Mouse (Mus musculus) forebrain, embryonic 10.5 days (tissue): ENCODE results near the gene Dnajb13. TPM values are rescaled to one million over a fixed set of nuclear protein-coding genes. Genes with fewer than 3 reads are reported as not detected.

Experiments
- DNase-seq: peaks from one replicate; pipeline ENCODE4 v3.0.0-alpha.2; 2017; ENCODE audit warnings: low spot score; ENCODE audit errors: extremely low spot score
- H3K27ac ChIP-seq: fragments of 300-500 bp; sonication (generic); 2 replicates; pipeline ENCODE4 v1.5.1; 2016; ENCODE audit warnings: mild to moderate bottlenecking
- H3K27me3 ChIP-seq: fragments of 300-500 bp; sonication (generic); 2 replicates; pipeline ENCODE4 v1.6.1; 2016; ENCODE audit warnings: mild to moderate bottlenecking; ENCODE audit not compliant: poor library complexity, severe bottlenecking
- H3K36me3 ChIP-seq: fragments of 300-500 bp; sonication (generic); replicated peaks from 2 replicates; pipeline ENCODE4 v1.6.1; 2016; ENCODE audit warnings: mild to moderate bottlenecking, moderate library complexity
- H3K4me1 ChIP-seq: fragments of 300-500 bp; sonication (generic); 2 replicates; pipeline ENCODE4 v1.6.1; 2016
- H3K4me3 ChIP-seq: fragments of 300-500 bp; sonication (generic); 2 replicates; pipeline ENCODE4 v1.5.1; 2016; ENCODE audit warnings: mild to moderate bottlenecking, moderate library complexity
- H3K9me3 ChIP-seq: fragments of 300-500 bp; sonication (generic); 2 replicates; pipeline ENCODE4 v1.6.1; 2016; ENCODE audit warnings: mild to moderate bottlenecking, moderate library complexity
- WGBS: fragments of 180-500 bp; shearing (Covaris S2); methylation state at CpG from one replicate; pipeline ENCODE4 v1.1.7; 2016; 5-methylcytosine and 5-hydroxymethylcytosine counted together
- polyA plus RNA-seq: library from polyadenylated mRNA; unstranded; fragments of >200 nt; fragmentation: Nextera tagmentation; extraction: Ambion mirVana; gene quantifications from 2 replicates; pipeline ENCODE4 v1.2.1, GENCODE M21; 2016

Dnajb13 gene
- polyA plus RNA-seq, 1 experiment from 2014 or later = 0.26 TPM

DNA sequence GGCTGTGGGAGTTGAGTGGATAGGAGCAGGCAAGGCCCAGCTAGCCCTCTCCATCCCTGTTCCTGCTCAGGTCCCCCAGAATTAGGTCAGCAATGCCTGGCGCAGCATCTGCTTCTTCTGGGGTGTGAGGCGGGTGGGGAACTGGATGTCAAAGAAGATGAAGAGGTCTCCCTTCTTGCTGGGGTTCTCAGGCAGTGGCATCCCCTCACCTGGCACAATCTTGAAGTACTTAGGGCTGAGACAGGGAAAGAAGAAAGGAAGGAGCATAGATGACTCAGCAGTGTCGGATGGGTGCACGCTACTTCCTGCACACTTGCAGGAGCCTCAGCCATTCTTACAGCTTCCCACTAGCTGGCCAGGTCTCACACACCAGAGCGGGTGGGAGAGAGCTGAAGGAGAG is 11.7 kb downstream of the Dnajb13 start:
- 94% methylated on average over 5 of the region's 5 CpGs for WGBS
- Histone ChIP-seq H3K27ac (no peak overlapping the region), H3K9me3 (no peaks in the 10 kb centered on the region), H3K4me1 (peaks cover 5% of the 10 kb centered on the region), H3K36me3 (peaks cover 17% of the 10 kb centered on the region), H3K27me3 (no peaks in the 10 kb centered on the region), H3K4me3 (no peak overlapping the region)
- DNase-seq = no peak

DNA sequence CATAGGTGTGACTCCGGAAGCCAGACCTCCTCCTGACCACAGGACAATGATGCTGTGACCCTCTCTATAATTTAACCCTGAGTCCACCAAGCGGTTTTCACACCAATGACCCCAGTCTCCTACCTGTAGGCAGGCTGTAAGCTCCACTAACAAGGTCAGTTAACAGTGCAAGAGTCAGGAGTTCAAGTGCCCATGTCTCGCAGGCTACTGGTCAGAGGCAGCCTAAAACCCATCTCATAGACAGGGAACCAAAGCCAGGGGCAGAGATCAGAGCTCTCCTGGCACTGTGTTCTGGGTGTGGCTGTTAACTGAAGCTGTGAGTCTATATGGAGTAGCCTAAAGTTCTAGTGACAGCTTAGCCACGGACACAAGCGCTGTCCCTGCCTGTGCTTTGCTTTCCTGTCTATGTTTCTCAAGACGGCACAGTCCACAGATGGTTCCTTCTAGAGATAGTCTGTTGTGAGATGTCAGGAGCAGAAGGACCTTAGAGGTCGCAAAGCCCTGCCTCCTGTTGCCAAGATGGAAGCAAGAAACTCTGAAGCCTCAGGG is 12.3 kb downstream of the Dnajb13 start:
- Histone ChIP-seq H3K36me3 (peaks cover 23% of the 10 kb centered on the region), H3K4me3 (no peak overlapping the region), H3K27ac (no peak overlapping the region), H3K4me1 (peaks cover 5% of the 10 kb centered on the region), H3K27me3 (no peaks in the 10 kb centered on the region), H3K9me3 (no peaks in the 10 kb centered on the region)
- WGBS = 88% methylated on average over 7 of the region's 7 CpGs
- no peak for DNase-seq

DNA sequence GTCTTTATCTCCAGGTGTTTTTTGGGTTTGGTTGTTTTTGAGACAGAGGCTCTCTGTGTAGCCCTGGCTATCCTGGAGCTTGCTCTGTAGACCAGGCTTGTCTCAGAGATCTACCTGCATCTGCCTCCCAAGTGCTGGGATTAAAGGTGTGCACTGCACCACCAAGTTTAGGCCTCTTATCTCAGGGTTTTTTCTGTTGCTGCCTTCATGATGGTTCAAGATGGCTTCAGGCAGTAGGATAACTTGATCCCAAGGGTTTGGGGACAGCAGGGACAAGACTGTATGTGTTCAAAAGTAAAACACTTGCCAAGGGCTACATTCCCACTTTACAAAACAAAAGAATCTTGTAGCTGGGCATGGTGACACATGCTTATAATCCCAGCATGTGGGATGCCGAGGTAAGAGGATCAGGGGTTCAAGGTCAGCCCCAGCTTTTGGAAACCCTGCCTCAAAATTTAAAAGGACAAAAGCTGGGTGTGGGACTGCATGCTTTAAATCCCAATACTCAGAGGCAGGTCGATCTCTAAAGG is 12.9 kb downstream of the Dnajb13 start:
- no peak overlapping the region for H3K4me3 ChIP-seq
- no peaks in the 10 kb centered on the region for H3K9me3 ChIP-seq
- peaks cover 28% of the 10 kb centered on the region for H3K36me3 ChIP-seq
- no peak for DNase-seq
- 72% methylated on average over 2 of the region's 2 CpGs for WGBS
- H3K27ac ChIP-seq = no peak overlapping the region
- no peaks in the 10 kb centered on the region for H3K27me3 ChIP-seq
- peaks cover 6% of the 10 kb centered on the region for H3K4me1 ChIP-seq

DNA sequence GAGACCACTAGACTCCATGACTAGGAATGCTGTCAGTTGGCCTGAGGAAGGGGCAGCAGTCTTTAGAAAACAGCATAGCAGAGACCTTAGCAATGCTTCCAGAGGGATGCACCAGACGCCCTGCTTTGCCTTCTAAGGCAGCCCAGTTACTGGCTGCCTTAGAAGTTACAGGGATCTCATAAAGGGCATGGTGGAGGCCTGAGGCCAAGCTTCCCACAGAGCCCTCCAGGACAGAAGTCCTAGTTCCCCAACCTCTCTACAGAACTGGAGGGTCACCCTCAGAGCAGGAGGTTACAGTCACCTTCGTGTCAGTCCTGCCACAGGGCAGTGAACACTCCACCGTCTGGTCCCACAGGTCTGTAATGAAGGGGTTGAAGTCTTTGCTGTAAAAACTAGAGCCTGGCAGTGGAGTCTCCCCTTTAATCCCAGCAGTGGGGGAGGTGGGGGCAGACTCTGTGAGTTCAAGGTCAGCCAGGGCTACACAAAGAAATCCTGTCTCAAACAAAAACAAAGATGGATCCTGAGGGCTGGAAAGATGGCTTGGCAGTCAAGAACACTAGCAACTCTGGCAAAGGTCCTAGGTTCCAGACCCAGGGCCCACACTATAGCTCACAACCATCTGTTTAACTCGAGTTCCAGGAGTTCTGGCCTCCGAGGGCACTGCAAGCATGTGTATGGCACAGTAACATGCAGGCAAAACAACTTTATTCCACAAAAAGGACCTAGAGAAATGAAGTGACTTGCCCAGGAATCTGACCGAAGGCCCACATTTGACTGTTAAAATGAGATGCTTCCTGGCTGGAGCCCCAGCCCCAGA is 13.5 kb downstream of the Dnajb13 start:
- Histone ChIP-seq H3K9me3 (no peaks in the 10 kb centered on the region), H3K4me3 (no peak overlapping the region), H3K27me3 (no peaks in the 10 kb centered on the region), H3K36me3 (peaks cover 32% of the 10 kb centered on the region), H3K4me1 (peaks cover 12% of the 10 kb centered on the region), H3K27ac (no peak overlapping the region)
- 78% methylated on average over 6 of the region's 6 CpGs for WGBS
- no peak for DNase-seq

DNA sequence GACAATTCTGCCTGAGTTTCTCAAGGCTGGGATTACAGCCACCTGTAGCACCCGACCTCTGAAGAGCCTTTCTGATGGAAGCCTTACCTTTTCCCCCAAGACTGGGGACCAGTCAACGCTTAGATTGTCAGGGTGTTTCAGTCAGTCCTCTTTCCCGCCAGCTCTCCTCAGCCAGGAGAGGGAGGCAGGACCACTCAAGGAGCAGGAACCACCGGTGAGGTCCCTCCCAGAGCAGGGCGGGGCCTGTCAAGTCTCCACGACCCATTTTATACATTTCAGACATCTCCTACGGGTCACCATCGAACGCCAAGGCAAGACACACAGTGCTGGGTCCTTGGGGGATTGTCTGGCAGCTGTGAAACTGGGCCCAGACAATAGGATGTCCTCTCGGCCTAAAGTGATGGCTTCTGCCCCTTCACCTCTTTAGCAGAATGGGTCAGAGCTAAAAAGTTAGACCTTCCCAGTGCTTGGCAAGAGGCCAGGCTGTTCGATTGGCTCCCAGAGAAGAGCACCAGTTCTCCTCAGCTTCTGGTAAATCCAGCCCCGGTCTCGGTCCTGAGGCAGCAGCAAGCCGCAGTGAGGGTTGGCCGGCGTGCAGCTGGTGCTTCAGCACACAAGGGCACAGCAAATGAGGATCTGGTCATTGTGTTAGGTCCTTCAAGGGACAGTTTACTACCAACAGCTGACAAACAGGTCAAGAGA is 14.3 kb downstream of the Dnajb13 start:
- Histone ChIP-seq H3K27me3 (no peaks in the 10 kb centered on the region), H3K4me1 (peaks cover 20% of the 10 kb centered on the region), H3K4me3 (no peak overlapping the region), H3K36me3 (peaks cover 32% of the 10 kb centered on the region), H3K9me3 (no peaks in the 10 kb centered on the region), H3K27ac (no peak overlapping the region)
- WGBS = 82% methylated on average over 16 of the region's 16 CpGs
- no peak for DNase-seq

DNA sequence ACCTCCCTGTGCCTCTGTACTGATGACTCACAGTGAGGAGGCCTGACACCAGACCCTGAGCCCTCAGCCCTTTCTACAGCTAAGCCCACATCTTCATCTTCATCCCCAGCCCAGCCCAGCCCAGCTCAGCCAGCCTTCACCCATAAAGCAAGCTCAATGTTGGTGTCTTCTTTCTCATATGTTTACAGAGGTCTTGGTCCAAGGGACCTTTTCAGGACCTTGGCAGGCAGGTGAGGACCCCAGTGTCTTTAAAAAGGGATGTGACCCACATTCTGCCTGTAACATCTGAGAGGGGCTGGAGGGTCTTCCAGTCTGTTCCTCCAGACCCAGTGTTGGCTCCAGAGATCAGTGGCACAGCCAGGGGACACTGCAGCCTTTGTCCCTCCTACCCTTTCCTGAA is 15.3 kb downstream of the Dnajb13 start:
- Histone ChIP-seq H3K4me1 (peaks cover 30% of the 10 kb centered on the region), H3K4me3 (no peak overlapping the region), H3K9me3 (no peaks in the 10 kb centered on the region), H3K36me3 (peaks cover 32% of the 10 kb centered on the region), H3K27ac (no peak overlapping the region), H3K27me3 (peaks cover 7% of the 10 kb centered on the region; the same call in 1 of the 2 replicates)
- no peak for DNase-seq

DNA sequence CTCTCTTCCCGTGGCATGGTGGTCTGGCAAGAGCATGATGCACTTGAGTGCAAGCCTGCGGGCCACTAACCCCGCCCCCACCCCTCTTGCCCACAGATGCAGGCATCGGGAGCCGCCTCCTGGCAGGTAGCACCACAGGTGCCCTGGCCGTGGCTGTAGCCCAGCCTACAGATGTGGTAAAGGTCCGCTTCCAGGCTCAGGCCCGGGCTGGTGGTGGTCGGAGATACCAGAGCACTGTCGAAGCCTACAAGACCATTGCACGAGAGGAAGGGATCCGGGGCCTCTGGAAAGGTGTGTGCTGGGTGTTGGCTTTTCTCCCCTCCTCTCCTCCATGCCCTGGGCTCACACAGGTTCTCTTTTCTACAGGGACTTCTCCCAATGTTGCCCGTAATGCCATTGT is 16.8 kb downstream of the Dnajb13 start:
- peaks cover 22% of the 10 kb centered on the region for H3K27me3 ChIP-seq
- H3K27ac ChIP-seq = no peak overlapping the region
- no peak for DNase-seq
- peaks cover 45% of the 10 kb centered on the region for H3K4me1 ChIP-seq
- 96% methylated on average over 13 of the region's 13 CpGs for WGBS
- no peak overlapping the region for H3K4me3 ChIP-seq
- H3K36me3 ChIP-seq = peaks cover 32% of the 10 kb centered on the region
- H3K9me3 ChIP-seq = no peaks in the 10 kb centered on the region

DNA sequence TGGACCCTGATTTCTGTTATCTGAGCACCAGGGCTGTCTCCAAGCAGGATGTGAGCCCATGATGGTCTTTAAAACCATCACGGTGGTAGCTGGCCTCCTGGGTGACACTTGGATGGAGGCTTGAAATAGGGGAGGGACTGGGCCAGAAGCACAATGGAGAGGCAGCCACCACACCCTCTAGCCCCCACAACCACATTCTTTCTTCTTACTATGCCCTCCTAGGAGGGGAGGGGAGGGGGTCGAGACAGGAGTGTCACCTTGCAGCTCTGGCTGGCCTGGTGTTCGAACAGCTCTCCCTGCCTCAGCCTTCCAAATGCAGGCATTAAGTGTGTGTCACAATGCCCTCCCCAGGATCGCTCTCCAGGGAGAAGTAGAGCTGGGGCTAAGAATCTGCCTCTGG is 17.4 kb downstream of the Dnajb13 start:
- peaks cover 32% of the 10 kb centered on the region for H3K36me3 ChIP-seq
- H3K9me3 ChIP-seq = no peaks in the 10 kb centered on the region
- DNase-seq = no peak
- peaks cover 51% of the 10 kb centered on the region for H3K4me1 ChIP-seq
- H3K27me3 ChIP-seq = peaks cover 28% of the 10 kb centered on the region
- 85% methylated on average over 4 of the region's 4 CpGs for WGBS
- H3K27ac ChIP-seq = no peak overlapping the region
- H3K4me3 ChIP-seq = no peak overlapping the region

DNA sequence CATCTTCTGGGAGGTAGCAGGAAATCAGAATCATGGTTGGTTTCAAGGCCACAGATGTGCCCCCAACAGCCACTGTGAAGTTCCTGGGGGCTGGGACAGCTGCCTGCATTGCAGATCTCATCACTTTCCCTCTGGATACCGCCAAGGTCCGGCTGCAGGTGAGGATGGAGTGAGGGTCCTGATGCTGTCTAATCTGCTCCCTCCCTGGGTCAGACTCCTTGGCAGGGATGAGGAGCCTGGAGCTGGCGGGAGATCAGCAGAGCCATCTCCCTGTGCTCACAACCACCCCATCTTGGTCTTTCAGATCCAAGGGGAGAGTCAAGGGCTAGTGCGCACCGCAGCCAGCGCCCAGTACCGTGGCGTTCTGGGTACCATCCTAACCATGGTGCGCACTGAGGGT is 18.0 kb downstream of the Dnajb13 start:
- peaks cover 54% of the 10 kb centered on the region for H3K4me1 ChIP-seq
- H3K9me3 ChIP-seq = no peaks in the 10 kb centered on the region
- H3K27ac ChIP-seq = peak overlapping the region; percentile 21
- no peak for DNase-seq
- peaks cover 34% of the 10 kb centered on the region for H3K27me3 ChIP-seq
- 97% methylated on average over 9 of the region's 9 CpGs for WGBS
- H3K4me3 ChIP-seq = no peak overlapping the region
- peaks cover 32% of the 10 kb centered on the region for H3K36me3 ChIP-seq

DNA sequence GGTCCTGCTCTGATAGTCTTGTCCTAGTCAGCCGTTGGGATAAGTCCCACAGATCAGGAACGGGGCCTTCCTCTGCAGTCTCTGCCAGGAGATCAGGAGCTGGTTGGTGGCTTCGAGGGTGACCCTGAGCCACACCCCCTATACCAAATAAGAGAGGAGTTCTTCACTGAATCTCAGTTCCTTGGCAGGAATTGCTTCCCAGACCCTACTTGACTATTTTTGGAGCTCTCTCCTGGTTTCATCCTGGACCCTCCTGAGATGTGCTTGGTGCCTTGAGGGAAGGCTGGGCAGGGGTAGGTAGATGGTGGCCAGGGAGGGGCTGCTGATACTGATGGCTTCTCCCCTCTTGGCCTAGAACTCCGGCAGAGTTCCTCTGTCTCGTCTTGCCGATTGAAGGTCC is 18.4 kb downstream of the Dnajb13 start:
- Histone ChIP-seq H3K4me1 (peaks cover 54% of the 10 kb centered on the region), H3K4me3 (peak overlapping the region; percentile 64; the same call in 1 of the 2 replicates), H3K27ac (peak overlapping the region; percentile 87), H3K36me3 (peaks cover 32% of the 10 kb centered on the region), H3K9me3 (no peaks in the 10 kb centered on the region), H3K27me3 (peaks cover 36% of the 10 kb centered on the region)
- DNase-seq = no peak
- 85% methylated on average over 6 of the region's 6 CpGs for WGBS

DNA sequence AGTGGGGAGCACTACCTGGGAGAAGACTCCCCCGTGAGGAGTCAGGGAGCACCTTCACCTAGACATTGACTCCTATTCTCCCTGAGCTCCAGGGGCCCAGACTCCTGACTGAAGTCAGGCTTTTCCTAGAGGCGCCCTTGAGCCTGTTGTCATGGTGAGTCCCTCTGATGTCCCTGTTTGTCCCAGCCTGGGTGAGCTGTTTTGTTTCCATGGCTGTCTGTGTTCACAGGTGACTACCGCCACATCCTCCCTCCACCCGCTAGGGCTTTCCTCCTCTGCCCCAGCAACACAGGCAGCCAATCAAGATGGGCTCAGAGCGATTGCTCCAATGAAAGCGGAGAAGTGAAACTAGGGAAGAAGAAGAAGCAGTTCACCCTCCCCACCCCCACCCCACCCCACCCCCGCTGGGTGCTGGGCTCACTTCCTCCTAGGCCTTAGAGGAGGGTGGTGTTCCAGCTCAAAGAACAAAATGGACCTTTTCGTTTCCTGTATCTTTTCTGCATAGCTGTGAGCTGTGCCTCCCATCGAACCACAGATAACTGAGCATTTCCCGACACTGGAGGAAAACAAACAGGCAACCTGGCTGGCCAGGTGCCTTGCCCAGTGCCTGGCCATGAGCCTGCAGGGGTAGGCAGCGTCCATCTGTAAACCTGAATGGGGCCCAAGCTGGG is 19.0 kb downstream of the Dnajb13 start:
- Histone ChIP-seq H3K4me3 (peak overlapping the region; percentile 64), H3K27ac (peak overlapping the region; percentile 87), H3K27me3 (peaks cover 36% of the 10 kb centered on the region), H3K4me1 (peaks cover 49% of the 10 kb centered on the region), H3K36me3 (peaks cover 32% of the 10 kb centered on the region), H3K9me3 (no peaks in the 10 kb centered on the region)
- 30% methylated on average over 11 of the region's 11 CpGs for WGBS
- peak; percentile 59 for DNase-seq

DNA sequence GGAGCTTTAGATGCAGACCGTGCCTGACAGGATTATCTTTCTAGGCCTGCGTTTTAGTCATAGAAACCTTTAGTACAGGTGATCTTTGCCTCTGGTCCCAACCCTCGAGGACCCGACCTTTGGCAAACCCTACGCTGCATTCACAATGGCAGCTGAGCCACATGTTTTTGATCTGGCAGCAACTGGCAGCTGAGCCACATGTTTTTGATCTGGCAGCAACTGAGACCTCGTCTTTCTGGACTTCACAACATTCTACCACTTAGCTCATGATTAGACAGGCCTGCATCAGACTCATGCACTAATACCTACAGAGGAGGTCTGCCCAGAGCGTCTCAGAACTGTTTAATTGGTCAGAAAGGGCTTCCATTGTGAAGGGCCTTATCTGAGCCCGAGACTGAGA is 19.7 kb downstream of the Dnajb13 start:
- Histone ChIP-seq H3K27me3 (peaks cover 36% of the 10 kb centered on the region), H3K4me1 (peaks cover 49% of the 10 kb centered on the region), H3K9me3 (no peaks in the 10 kb centered on the region), H3K27ac (peak overlapping the region; percentile 87), H3K36me3 (peaks cover 32% of the 10 kb centered on the region), H3K4me3 (peak overlapping the region; percentile 64)
- DNase-seq = peak; percentile 33
- WGBS = 39% methylated on average over 8 of the region's 8 CpGs
